Mouse (Mus musculus): ENCODE data around the gene Pigq. TPM values are rescaled to one million over a fixed set of nuclear protein-coding genes. Genes with fewer than 3 reads are reported as not detected.
A peak's percentile ranks its signal among the peaks of the same experiment; 100 is the strongest.

The Pigq gene
- total and polyA plus RNA-seq, 3 experiments, result 41.4 to 431 (median 136) TPM

DNA sequence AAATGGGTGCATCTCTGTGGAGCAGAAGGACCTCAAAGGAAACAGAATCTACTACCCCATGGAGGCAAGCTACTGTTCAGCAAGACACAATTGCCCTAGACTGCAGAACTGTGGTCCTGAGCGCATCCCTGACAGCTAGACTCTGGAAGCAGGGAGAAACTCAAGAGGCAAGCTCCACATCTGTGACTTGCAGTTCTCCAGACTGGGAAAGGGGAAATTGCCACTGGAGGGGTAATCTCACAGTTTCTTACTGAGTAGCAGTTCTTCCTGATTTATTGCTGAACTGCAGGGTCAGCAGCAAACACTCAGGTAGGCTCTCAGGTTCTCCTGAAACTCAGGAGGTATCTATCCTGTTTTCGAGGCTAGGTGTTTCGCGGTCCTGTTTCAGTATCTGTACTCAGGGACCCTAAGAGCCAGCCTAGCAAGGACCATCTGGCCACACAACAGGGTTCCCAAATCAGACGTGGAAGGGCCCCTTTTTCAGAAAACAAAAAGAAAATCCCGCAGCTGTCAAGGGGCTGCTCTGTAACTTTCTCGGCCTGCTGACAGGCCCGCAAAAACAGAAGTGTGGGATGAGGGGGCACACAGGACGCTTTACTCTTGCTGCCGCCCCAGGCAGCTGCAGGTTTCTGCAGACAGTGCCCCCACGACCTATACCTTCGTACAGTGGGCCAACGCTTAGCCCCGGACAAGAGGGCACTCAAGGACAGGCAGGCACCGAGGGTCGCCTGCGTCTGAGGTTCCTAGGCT is 40.0 kb upstream of the Pigq start:
- Histone ChIP-seq H3K4me1 (ENCODE audit: insufficient read depth, low read depth, low read length) (peaks cover 46% of the 10 kb centered on the region), H3K9me3 (replicated peaks) (no peaks in the 10 kb centered on the region), H3K36me3 (replicated peaks) (peaks cover 39% of the 10 kb centered on the region), H3K27me3 (ENCODE audit: insufficient read depth, low read length) (no peaks in the 10 kb centered on the region), H3K4me3 (ENCODE audit: low read depth, low read length) (peak overlapping the region; percentile 77)
- ATAC-seq (ENCODE audit: extremely low read depth, insufficient number of reproducible peaks, low FRiP score, poor library complexity, severe bottlenecking) (no peak), DNase-seq (ENCODE audit: low spot score) (no peak)
- TF ChIP-seq GATA1 (IDR thresholded peaks at IDR 0.05; ENCODE audit: borderline replicate concordance, low read length) (no peak), GATA2 (IDR thresholded peaks at IDR 0.05; ENCODE audit: borderline replicate concordance, low read depth, low read length) (no peak), POLR2AphosphoS5 (IDR thresholded peaks at IDR 0.05; ENCODE audit: insufficient replicate concordance, low read depth, low read length) (no peak), CTCF (IDR thresholded peaks at IDR 0.05; ENCODE audit: low read depth, low read length) (no peak), TAL1 (conservative IDR thresholded peaks at IDR 0.05; ENCODE audit: low read depth, low read length) (no peak)

DNA sequence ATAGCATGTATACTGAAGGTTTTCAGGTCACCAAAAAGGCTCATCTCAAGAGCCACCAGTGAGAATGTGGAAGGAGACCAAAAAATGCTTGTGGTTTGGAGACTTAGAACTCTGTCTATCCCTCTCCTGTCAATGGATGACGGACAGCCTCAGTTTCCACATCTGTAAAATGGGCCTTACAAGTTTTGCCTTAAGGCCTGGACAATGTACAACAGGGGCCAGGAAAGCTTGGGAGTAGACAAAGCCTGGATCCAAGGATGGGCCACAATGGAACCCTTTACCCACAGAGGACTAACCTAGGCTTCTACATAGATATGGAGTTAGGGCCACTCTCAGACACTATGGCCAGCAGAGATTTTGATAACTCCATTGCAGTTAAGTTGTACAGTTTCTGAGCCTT is 39.3 kb upstream of the Pigq start:
- H3K4me3 ChIP-seq (ENCODE audit: low read depth, low read length), result no peak overlapping the region
- peaks cover 41% of the 10 kb centered on the region for H3K4me1 ChIP-seq (ENCODE audit: insufficient read depth, low read depth, low read length)

DNA sequence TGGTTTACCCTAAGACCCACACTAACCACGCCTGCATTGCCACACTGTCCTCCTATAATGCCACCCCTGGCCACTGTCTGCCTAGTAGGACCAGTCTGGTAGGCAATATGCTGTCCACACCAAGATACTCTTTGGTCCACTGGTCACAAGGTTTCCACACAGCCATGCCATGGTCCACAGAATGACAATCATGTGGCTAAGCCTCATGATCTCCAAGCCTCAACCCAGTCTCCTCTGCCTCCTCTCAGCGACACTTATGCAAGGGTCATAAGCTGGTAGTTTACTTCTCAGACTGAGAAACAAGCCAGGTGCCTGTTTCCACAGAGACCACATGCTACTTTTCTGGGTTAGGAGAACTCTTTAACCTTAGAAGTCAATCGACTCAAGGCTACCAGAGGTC is 38.2 kb upstream of the Pigq start:
- no peak overlapping the region for H3K4me3 ChIP-seq (ENCODE audit: low read depth, low read length)
- H3K4me1 ChIP-seq (ENCODE audit: insufficient read depth, low read depth, low read length), result peaks cover 41% of the 10 kb centered on the region
- H3K9me3 ChIP-seq (replicated peaks), result no peaks in the 10 kb centered on the region
- peaks cover 50% of the 10 kb centered on the region for H3K36me3 ChIP-seq (replicated peaks)
- TF ChIP-seq GATA1 (IDR thresholded peaks at IDR 0.05; ENCODE audit: borderline replicate concordance, low read length) (no peak), TAL1 (conservative IDR thresholded peaks at IDR 0.05; ENCODE audit: low read depth, low read length) (no peak), CTCF (IDR thresholded peaks at IDR 0.05; ENCODE audit: low read depth, low read length) (no peak), GATA2 (IDR thresholded peaks at IDR 0.05; ENCODE audit: borderline replicate concordance, low read depth, low read length) (no peak), POLR2AphosphoS5 (IDR thresholded peaks at IDR 0.05; ENCODE audit: insufficient replicate concordance, low read depth, low read length) (no peak)
- H3K27me3 ChIP-seq (ENCODE audit: insufficient read depth, low read length), result no peaks in the 10 kb centered on the region
- DNase-seq (ENCODE audit: low spot score) (no peak), ATAC-seq (ENCODE audit: extremely low read depth, insufficient number of reproducible peaks, low FRiP score, poor library complexity, severe bottlenecking) (no peak)

More for the DNA sequence above, 39.3 kb upstream of the Pigq start:
- ATAC-seq (ENCODE audit: extremely low read depth, insufficient number of reproducible peaks, low FRiP score, poor library complexity, severe bottlenecking), result no peak
- H3K27me3 ChIP-seq (ENCODE audit: insufficient read depth, low read length), result no peaks in the 10 kb centered on the region
- H3K36me3 ChIP-seq (replicated peaks), result peaks cover 40% of the 10 kb centered on the region
- DNase-seq (ENCODE audit: low spot score), result no peak
- TF ChIP-seq GATA1 (IDR thresholded peaks at IDR 0.05; ENCODE audit: borderline replicate concordance, low read length) (no peak), GATA2 (IDR thresholded peaks at IDR 0.05; ENCODE audit: borderline replicate concordance, low read depth, low read length) (no peak), CTCF (IDR thresholded peaks at IDR 0.05; ENCODE audit: low read depth, low read length) (no peak), TAL1 (conservative IDR thresholded peaks at IDR 0.05; ENCODE audit: low read depth, low read length) (no peak), POLR2AphosphoS5 (IDR thresholded peaks at IDR 0.05; ENCODE audit: insufficient replicate concordance, low read depth, low read length) (no peak)
- no peaks in the 10 kb centered on the region for H3K9me3 ChIP-seq (replicated peaks)

DNA sequence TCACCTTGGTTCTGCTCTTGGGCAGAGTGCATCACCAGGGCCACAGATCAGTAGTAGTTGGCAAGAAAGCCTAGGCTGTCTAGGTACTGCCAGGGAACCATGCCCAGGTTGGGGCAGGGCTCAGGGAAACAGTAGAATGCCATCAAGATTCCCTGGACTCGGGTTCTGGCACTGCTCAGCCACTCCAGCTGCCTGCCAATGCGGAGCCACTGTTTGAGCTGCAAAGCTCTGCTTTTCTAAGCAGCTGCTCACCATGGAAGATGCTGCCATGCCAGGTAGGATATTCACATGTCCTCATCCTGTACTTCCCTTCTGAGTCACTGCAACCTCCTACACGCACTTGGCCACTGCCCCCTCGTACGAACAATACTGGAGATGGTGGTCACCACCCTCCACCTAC is 36.1 kb upstream of the Pigq start:
- H3K36me3 ChIP-seq (replicated peaks), result peaks cover 59% of the 10 kb centered on the region
- H3K9me3 ChIP-seq (replicated peaks), result no peaks in the 10 kb centered on the region
- H3K27me3 ChIP-seq (ENCODE audit: insufficient read depth, low read length), result no peaks in the 10 kb centered on the region
- ATAC-seq (ENCODE audit: extremely low read depth, insufficient number of reproducible peaks, low FRiP score, poor library complexity, severe bottlenecking), result no peak
- TF ChIP-seq POLR2AphosphoS5 (IDR thresholded peaks at IDR 0.05; ENCODE audit: insufficient replicate concordance, low read depth, low read length), result no peak
- no peak for TF ChIP-seq GATA2 (IDR thresholded peaks at IDR 0.05; ENCODE audit: borderline replicate concordance, low read depth, low read length)
- no peak for TF ChIP-seq GATA1 (IDR thresholded peaks at IDR 0.05; ENCODE audit: borderline replicate concordance, low read length)
- no peak for TF ChIP-seq TAL1 (conservative IDR thresholded peaks at IDR 0.05; ENCODE audit: low read depth, low read length)
- no peak for TF ChIP-seq CTCF (IDR thresholded peaks at IDR 0.05; ENCODE audit: low read depth, low read length)
- peaks cover 37% of the 10 kb centered on the region for H3K4me1 ChIP-seq (ENCODE audit: insufficient read depth, low read depth, low read length)
- H3K4me3 ChIP-seq (ENCODE audit: low read depth, low read length), result no peak overlapping the region
- DNase-seq (ENCODE audit: low spot score), result no peak

DNA sequence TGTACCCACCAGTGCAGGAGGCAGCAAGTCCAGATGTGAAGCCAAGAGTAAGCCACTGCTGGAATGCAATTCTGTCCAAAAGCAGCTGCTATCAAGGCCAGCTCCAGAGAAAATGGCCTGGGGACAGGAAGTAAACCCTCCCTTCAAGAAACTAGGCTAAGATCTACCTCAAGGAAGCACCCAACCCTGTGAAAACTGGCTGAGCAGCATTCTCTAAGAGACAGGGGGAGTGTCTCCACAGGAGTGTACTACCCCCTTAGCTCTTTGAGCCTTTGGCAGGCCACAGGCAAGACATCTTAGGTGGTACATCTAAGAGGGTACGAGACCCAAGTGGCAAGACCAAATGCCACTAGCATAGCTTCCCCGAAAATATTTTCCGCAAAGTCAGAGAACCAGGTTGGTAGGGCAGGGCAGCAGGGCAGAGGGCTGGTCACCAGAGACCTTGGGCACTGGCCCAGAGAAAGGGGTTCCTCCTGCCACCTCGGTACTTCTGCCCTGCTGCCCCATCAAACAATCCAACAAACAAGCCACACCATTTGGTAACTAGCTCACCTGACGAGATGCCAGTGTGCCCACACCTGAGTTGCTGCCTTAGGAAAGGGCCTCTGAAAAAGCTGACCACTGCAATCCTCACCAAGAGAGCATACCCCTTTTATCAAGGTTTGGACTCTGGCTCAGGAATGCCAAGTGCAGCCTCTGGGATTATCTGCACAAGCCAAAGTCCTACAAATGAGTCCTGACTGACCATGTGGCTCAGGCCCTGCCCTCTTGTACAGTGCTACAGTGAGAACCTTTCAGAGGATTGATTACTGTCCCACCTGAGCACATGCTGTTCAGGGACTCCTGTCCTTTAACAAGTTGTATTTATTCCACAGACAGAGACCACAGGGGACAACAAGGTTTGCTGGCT is 35.3 kb upstream of the Pigq start:
- ATAC-seq (ENCODE audit: extremely low read depth, insufficient number of reproducible peaks, low FRiP score, poor library complexity, severe bottlenecking) (no peak), DNase-seq (ENCODE audit: low spot score) (no peak)
- Histone ChIP-seq H3K36me3 (replicated peaks) (peaks cover 59% of the 10 kb centered on the region), H3K4me1 (ENCODE audit: insufficient read depth, low read depth, low read length) (peaks cover 31% of the 10 kb centered on the region), H3K9me3 (replicated peaks) (no peaks in the 10 kb centered on the region), H3K4me3 (ENCODE audit: low read depth, low read length) (no peak overlapping the region), H3K27me3 (ENCODE audit: insufficient read depth, low read length) (no peaks in the 10 kb centered on the region)
- TF ChIP-seq CTCF (IDR thresholded peaks at IDR 0.05; ENCODE audit: low read depth, low read length) (no peak), GATA1 (IDR thresholded peaks at IDR 0.05; ENCODE audit: borderline replicate concordance, low read length) (no peak), TAL1 (conservative IDR thresholded peaks at IDR 0.05; ENCODE audit: low read depth, low read length) (no peak)
